Mouse (Mus musculus) forelimb bud, embryonic 11.5 days (tissue): ENCODE measurements at regions not wholly inside any gene's neighbourhood (a gene's known extent, or its start where the extent isn't known, plus 50 kb on each side); places are given as distances from the start of the nearest gene placed in this dataset.
A peak's percentile ranks its signal among the peaks of the same experiment; 100 is the strongest.

Experiments used
- DNase-seq: peaks from one replicate; pipeline ENCODE4 v3.0.0-alpha.2; 2012; ENCODE audit warnings: low read depth, low spot score

DNA sequence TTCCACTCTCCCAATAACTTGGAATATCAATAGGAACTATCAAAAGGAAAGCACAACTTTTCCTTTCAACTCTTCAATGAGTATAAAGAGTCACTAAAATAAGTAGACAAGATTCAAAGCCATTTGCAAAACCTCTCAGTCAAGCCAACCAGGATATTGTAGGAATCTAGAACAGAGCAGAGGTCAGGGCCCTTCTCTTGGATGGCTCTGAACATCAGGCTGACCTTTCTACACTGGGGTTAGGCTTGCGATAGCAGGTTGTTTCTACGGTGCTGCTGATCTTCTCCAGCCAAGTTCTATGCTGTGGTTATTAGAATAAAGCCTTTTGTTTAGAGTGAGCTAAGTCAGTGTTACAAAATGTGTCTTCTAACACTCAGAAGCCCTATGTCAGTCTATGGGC is 658.6 kb downstream of the Ofcc1 start:
- DNase-seq: no peak

DNA sequence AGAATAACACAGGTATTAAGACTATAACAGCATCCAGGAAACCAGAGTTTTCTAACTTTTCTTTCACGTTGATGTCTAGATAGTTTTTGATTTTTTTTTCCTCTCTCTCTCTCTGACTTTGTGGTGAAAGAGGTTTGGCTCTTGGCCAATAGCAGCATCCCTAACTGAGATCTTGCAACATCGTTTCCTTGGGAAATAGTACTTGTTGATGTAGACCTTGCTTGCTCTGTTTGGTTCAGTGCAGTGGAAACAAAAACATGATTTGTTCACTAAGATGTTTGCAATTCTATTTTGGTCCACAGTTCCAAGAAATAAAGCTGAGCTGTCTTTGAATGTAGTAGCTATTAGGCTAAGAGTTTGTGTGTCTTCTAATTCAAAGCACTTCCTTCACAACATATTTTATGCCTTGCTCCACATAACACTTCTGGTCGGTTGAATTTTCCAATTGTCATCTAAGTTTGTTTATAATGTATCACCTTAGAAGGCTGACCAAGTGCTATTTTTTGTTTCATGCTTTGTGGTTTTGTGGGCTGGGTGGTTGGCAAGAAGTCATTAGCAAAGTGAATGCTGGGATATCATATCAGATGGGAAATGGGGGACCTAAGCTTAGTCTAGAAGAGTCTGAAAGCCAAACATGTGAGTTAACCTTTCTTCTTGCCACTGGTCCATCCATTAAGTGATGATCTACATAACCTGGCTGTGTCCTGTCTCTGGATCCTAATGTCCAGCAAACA is 669.8 kb downstream of the Ofcc1 start:
- DNase-seq: no peak

DNA sequence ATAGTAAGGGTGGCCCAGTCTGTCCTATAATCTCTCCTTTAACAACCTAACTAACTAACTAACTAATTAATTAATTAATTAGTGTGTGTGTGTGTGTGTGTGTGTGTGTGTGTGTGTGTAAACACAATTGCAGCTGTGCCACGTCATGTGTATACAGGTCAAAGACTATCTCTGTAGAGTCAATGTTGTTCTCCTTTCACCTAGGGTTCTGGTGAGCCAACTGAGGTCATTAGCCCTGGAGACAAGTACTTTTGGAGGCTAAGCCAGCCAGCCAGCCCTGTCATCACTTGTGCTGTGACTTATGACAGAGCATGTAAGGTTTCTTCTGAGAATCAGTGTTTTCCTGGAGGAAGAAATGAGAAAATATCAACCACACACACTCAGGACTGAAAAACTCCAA is 696.7 kb downstream of the Ofcc1 start:
- no peak for DNase-seq

DNA sequence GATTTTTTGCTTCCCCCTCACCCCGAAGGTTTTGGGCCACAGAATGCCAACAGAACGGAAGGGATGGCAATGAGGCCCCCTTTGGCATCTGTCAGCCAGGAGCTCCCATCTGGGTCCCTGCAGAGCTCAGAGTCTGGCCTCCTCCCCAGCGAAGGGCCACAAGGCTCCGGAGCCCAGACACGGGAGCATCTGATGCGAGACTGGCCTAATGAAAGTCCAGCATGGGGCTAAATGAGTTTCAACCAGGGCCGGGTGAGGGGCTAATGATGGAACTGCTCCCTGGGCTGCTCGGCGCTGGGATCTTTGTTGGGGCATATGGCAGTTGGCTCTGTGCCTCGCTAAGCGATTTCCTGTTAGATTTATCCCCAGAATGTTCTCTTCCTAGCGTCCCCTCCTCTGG is 688.8 kb upstream of the Slc35b3 start:
- no peak for DNase-seq

DNA sequence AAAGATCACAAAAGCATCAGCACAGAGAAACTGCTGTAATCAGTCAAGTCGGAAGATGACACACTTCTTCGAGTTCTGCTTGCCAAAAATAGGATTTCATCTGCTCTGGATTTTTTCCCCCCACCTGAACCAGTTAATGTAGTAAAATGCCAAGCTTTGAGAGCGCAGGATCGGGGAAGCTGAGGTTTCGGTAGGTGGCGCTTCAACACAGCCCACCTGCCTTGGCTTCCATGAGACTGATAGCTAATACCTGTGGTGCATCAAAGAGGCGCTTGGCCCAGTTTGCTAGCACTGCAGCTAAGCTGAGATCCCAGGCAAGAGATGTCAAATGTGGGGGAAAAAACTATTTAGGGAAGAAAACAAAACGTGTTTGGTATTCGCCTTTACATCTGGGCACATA is 686.7 kb upstream of the Slc35b3 start:
- DNase-seq: peak; percentile 37

DNA sequence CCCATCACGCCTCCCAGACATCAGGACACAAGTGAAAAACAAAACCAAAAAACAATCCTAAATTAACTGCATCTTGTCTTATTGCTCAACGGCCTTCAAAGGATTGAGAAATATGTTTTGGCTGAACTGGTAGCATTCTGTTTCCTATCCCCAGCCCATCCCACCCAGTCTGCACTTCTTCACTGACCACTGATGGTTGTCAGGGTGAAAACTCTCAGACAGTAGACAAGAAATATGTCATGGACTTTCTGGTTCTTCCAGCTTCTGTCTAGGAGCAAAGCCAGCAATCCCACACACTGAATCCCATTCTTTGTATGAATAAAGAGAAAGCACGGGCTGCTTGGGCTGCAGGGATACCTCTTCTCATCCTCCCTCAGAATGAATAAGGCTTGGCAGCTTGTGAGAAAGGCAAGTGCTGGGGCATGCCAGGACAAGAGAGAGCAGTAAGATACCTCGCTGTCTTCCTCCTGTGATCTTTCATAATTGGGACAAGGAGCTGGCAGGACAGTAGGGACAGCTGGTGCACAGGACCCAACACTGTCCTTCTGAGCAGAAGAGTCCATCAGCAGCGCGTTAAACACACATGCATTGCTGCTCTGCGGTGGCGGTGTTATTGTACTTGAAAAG is 670.9 kb upstream of the Slc35b3 start:
- DNase-seq: no peak
